Mouse (Mus musculus): ENCODE measurements around the gene Olfr1034. TPM values are rescaled to one million over a fixed set of nuclear protein-coding genes. Genes with fewer than 3 reads are reported as not detected.
"Not testable (repeated sequence)": the region's sequence is repeated elsewhere in the genome, so short reads cannot be mapped to it uniquely, and the experiment has no call there.

Olfr1034 gene
- not detected for total RNA-seq (2021)

DNA sequence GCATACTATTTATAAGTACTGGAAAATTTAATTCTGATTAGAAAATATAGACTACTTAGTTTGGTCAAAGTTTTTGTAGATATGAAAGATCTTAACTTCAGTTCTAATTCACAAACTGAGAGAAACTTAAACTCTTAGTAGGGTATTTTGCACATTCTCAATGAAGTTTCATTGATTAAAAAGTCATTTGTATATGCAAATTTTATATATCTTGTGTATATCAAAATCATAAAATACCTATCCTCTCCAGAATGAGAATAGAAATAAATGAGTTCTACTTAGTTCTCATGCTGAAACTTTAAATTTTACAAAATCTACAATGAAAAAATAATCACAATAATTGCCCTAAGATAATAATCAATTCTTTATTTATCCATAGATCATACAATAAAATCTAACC, at the start of gene Olfr1034:
Gene Olfr1034 (plus strand): TSS at position 301 of the 400 bp plus-strand sequence.
- intact Hi-C loops (cut with DNase I): no loop called here

DNA sequence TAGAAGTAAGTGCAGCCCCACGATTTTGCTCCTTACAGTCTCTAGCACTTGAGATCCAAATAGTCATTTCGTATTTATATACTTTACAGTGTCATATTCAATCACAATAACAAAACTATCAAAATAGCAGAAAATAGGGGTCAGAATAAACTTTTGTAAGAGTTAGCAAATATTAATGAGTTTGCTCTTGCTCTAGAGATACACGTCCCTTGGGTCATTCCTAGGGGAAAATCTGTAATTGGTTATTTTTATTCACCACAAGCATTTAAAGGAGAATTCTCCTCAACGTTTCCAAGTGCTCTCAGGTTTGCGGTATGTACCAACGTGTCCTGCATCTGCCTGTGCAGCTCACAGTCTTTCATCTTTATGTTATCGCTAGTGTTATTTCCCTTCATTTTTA, 40.4 kb upstream of the Olfr1034 start, which contains the start of gene Olfr1032:
Gene Olfr1032 (plus strand): TSS at position 301 of the 400 bp plus-strand sequence.
- intact Hi-C loops (cut with DNase I): no loop called here
- DNase-seq (ENCODE audit: low spot score in 2 of 2): no peak

More for the DNA sequence above, at the start of gene Olfr1034:
- DNase-seq (ENCODE audit: low spot score in 2 of 2): no peak

DNA sequence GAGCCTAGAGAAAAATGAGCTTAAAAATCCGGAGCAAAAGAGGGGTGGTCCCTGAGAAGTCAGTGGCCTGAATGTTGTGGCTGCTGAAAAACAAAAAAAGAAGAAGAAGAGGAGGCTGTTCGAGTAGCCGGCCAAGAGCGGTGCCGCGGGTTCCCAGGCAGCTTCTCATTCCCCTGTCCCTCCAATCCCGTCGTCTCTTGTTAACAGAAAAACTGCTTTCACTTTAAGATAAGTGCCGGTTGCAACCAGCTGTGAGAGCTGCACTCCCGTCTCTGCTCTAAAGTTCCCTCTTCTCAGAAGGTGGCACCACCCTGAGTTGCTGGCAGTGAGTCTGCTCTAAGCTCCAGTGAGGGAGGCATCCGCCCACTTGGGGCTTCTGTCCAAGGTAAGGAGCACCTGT, 25.3 kb upstream of the Olfr1034 start, which contains the start of gene Olfr1033:
Gene Olfr1033 (plus strand): TSS at position 228 of the 400 bp plus-strand sequence.
- DNase-seq (ENCODE audit: low spot score in 2 of 2): peak in 1 of 2 experiments; percentile 1
- intact Hi-C loops (cut with DNase I): not testable (repeated sequence)

DNA sequence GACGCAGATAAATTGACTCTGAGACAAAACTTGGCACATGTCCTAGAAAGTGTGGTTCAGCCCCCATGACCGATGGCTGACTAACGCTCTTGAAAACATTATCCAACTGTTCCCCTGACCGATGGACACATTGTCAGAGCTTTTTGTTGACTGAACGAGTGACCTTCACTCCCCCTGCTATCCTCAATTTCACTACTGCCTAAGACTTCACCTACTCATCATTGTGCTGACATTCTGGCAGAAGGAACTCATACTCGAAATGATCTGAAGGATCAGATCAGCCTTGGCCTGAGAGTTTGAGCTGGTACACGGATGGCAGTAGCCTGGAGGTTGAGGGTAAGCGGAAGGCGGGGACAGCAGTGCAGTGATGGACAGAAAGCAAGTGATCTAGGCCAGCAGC, 24.1 kb upstream of the Olfr1034 start:
- intact Hi-C loops (cut with DNase I); DNase-seq (ENCODE audit: low spot score in 2 of 2): not testable (repeated sequence)

DNA sequence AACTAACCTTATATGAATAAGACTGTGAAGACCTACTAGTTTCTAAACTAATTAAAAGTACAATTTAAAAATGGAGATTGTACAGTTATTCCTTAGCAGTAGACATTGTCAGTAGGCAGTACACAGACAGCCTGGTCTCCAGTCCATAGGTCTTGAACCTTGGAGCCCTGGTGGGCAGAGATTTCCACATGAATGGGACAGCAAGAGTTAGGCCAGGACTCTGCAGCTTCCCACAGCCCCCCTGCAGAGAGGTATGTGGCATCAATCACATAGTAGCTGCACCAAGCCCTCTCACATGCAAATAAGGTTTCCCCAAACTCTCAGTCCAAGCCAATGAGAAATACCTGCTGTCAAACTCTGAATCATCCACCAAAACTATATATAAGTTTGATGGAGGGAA, 5.1 kb downstream of the Olfr1034 start:
- DNase-seq (ENCODE audit: low spot score in 2 of 2); intact Hi-C loops (cut with DNase I): not testable (repeated sequence)

DNA sequence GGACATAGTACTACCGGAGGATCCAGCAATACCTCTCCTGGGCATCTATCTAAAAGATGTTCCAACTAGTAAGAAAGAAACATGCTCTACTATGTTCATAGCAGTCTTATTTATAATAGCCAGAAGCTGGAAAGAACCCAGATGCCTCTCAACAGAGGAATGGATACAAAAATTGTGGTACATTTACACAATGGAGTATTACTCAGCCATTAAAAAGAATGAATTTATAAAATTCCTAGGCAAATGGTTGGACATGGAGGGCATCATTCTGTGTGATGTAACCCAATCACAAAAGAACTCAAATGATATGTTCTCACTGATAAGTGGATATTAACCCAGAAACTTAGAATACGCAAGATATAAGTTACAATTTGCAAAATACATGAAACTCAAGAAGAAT, 18.1 kb downstream of the Olfr1034 start:
- DNase-seq (ENCODE audit: low spot score in 2 of 2); intact Hi-C loops (cut with DNase I): not testable (repeated sequence)

DNA sequence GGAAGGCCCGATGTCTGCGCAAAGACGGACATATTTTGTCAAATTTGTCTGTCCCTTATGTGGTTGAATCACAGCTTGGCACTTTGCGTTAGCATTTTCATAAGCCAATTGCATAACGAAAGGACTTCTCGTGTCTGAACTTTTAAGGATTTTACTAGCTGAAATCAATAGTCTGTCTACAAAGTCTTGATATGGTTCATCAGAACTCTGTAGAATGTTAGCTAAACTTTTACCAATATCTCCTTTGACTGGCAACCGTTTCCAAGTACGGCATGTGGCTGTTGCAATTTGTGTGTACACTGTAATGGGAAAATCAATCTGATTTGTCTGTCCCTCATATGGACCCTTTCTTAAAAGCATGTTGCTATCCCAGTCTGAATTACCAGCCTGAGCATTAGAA, 24.5 kb downstream of the Olfr1034 start:
- intact Hi-C loops (cut with DNase I): no loop called here

DNA sequence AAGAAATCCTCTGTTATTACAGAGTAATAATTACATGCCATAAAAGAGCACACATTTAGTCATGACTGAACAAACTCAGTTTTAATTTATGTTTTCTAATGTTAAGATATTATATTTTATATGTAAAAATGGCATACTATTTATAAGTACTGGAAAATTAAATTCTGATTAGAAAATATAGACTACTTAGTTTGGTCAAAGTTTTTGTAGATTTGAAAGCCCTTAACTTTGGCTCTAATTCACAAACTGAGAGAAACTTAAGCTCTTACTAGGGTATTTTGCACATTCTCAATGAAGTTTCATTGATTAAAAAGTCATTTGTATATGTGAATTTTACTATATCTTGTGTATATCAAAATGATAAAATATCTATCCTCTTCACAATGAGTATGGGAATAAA, 28.0 kb downstream of the Olfr1034 start, which contains the start of gene Olfr1036:
Gene Olfr1036 (plus strand): TSS at position 301 of the 400 bp plus-strand sequence.
- intact Hi-C loops (cut with DNase I); DNase-seq (ENCODE audit: low spot score in 2 of 2): not testable (repeated sequence)

More for the DNA sequence above, 24.5 kb downstream of the Olfr1034 start:
- no peak for DNase-seq (ENCODE audit: low spot score in 2 of 2)

DNA sequence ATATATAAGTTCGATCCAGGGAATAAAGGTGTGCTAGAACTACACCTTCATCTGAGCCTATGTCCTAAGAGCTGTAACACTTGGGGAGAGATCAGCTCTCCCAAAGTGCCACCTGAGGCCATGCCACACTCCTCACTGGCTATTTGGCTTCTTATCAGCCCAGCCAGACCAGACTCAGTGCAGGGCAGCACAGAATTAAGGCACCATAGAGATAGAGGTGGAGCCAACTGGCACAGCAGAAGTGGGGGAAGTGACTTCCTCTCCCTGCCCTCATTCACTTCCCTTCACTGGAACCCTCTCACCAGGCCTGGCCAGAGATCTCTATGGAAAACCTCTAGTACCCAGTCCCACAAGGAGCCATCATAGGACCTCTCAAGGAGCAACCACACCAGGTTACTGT, 34.8 kb downstream of the Olfr1034 start:
- intact Hi-C loops (cut with DNase I); DNase-seq (ENCODE audit: low spot score in 2 of 2): not testable (repeated sequence)

DNA sequence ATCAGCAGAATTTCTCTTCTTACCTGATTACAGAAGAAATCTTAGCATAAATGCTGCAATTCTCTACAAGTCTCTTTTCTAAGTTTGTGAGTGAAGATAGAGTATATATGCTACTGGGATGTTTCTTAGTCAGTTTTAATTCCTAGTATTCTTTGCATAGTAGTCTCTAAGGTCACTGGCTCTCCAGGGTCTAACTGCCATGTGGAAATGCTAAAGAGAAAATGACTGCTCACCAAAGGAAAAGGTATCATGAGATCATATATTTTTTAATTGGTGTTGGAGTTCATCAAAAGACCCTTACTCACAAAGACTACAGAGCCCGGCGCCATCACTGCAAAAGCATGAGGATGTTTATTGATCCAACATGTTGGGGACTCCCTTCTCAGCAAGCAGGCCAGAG, 41.6 kb downstream of the Olfr1034 start, which contains the start of gene Olfr1037:
Gene Olfr1037 (minus strand): TSS at position 101 of the 400 bp plus-strand sequence.
- intact Hi-C loops (cut with DNase I): no loop called here
- no peak for DNase-seq (ENCODE audit: low spot score in 2 of 2)

Other genes with a start within 250 kb of the Olfr1034 start
- not detected for gene Olfr1016, start 243.3 kb upstream of the Olfr1034 start, total RNA-seq (2021)
- not detected for gene Olfr1018, start 227.4 kb upstream of the Olfr1034 start, total RNA-seq (2021)
- gene Olfr1019, start 200.4 kb upstream of the Olfr1034 start, total RNA-seq (2021): not detected
- gene Olfr1020, start 198.8 kb upstream of the Olfr1034 start, total RNA-seq (2021): not detected
- not detected for gene Olfr1022, start 177.3 kb upstream of the Olfr1034 start, total RNA-seq (2021)
- gene Olfr1023, start 160.2 kb upstream of the Olfr1034 start, total RNA-seq (2021): not detected
- gene Olfr1024, start 140.8 kb upstream of the Olfr1034 start, total RNA-seq (2021): not detected
- not detected for gene Olfr1025-ps1, start 130.7 kb upstream of the Olfr1034 start, total RNA-seq (2021)
- not detected for gene Olfr1026, start 124.3 kb upstream of the Olfr1034 start, total RNA-seq (2021)
- gene Olfr1028, start 95.4 kb upstream of the Olfr1034 start, total RNA-seq (2021): not detected
- not detected for gene Olfr1029, start 72.0 kb upstream of the Olfr1034 start, total RNA-seq (2021)
- gene Olfr1030, start 66.6 kb upstream of the Olfr1034 start, total RNA-seq (2021): not detected
- not detected for gene Olfr1031, start 55.6 kb upstream of the Olfr1034 start, total RNA-seq (2021)
- gene Olfr1032, start 40.3 kb upstream of the Olfr1034 start, total RNA-seq (2021): not detected
- not detected for gene Olfr1033, start 25.2 kb upstream of the Olfr1034 start, total RNA-seq (2021)
- not detected for gene Olfr1036, start 28.1 kb downstream of the Olfr1034 start, total RNA-seq (2021)
- gene Olfr1037, start 41.5 kb downstream of the Olfr1034 start, total RNA-seq (2021): not detected
- not detected for gene Olfr1039, start 90.1 kb downstream of the Olfr1034 start, total RNA-seq (2021)
- not detected for gene Olfr1040, start 100.9 kb downstream of the Olfr1034 start, total RNA-seq (2021)
- gene Olfr1042, start 116.0 kb downstream of the Olfr1034 start, total RNA-seq (2021): not detected
- not detected for gene Olfr1043, start 121.7 kb downstream of the Olfr1034 start, total RNA-seq (2021)
- gene Olfr1044, start 132.0 kb downstream of the Olfr1034 start, total RNA-seq (2021): not detected
- gene Olfr52, start 139.8 kb downstream of the Olfr1034 start, total RNA-seq (2021): not detected
- gene Olfr1045, start 157.1 kb downstream of the Olfr1034 start, total RNA-seq (2021): not detected
- gene Olfr1046, start 173.5 kb downstream of the Olfr1034 start, total RNA-seq (2021): not detected
- not detected for gene Olfr1047, start 185.5 kb downstream of the Olfr1034 start, total RNA-seq (2021)
- not detected for gene Olfr1048, start 194.4 kb downstream of the Olfr1034 start, total RNA-seq (2021)
- gene Olfr1049, start 212.5 kb downstream of the Olfr1034 start, total RNA-seq (2021): not detected
- not detected for gene Olfr1051, start 233.2 kb downstream of the Olfr1034 start, total RNA-seq (2021)
- gene Olfr1052, start 246.6 kb downstream of the Olfr1034 start, total RNA-seq (2021): not detected